Mouse (Mus musculus): Measurements from ENCODE around the gene Utrn. TPM values are rescaled to one million over a fixed set of nuclear protein-coding genes. Genes with fewer than 3 reads are reported as not detected.

Utrn gene
- polyA plus RNA-seq, 1 experiment from 2014 or later, result 66.8 TPM

GRCm38 (mm10) chr10:12423994-12424725 is 445.0 kb downstream of the Utrn start:
- ATAC-seq (ENCODE audit: insufficient number of reproducible peaks, low FRiP score), result no peak
- WGBS, result 84% methylated on average over 7 of the region's 7 CpGs

GRCm38 (mm10) chr10:12414967-12415366 is 454.2 kb downstream of the Utrn start:
- 83% methylated on average over 3 of the region's 3 CpGs for WGBS
- H3K27me3 ChIP-seq (replicated peaks), result no peaks in the 10 kb centered on the region
- no peaks in the 10 kb centered on the region for H3K9me3 ChIP-seq (replicated peaks)
- H3K4me3 ChIP-seq, result no peak overlapping the region
- peaks cover 3% of the 10 kb centered on the region; the same call in 1 of the 2 replicates for H3K4me1 ChIP-seq (replicated peaks)
- no peak overlapping the region for H3K27ac ChIP-seq (ENCODE audit: poor library complexity, severe bottlenecking)
- H3K36me3 ChIP-seq, result peaks cover 20% of the 10 kb centered on the region
- no peak overlapping the region for H3K4me2 ChIP-seq
- H3K9ac ChIP-seq, result no peak overlapping the region
- ATAC-seq (ENCODE audit: insufficient number of reproducible peaks, low FRiP score), result no peak

More at GRCm38 (mm10) chr10:12423994-12424725, 445.0 kb downstream of the Utrn start:
- no peaks in the 10 kb centered on the region; the same call in 1 of the 2 replicates for H3K36me3 ChIP-seq
- H3K4me2 ChIP-seq, result no peak overlapping the region
- H3K4me1 ChIP-seq (replicated peaks), result 0 out of 2 replicates have a peak, but pooled peaks cover 5% of the 10 kb centered on the region
- H3K4me3 ChIP-seq, result no peak overlapping the region
- H3K9ac ChIP-seq, result no peak overlapping the region
- no peak overlapping the region for H3K27ac ChIP-seq (ENCODE audit: poor library complexity, severe bottlenecking)
- H3K27me3 ChIP-seq (replicated peaks), result no peaks in the 10 kb centered on the region
- no peaks in the 10 kb centered on the region for H3K9me3 ChIP-seq (replicated peaks)

- Histone ChIP-seq H3K27ac (ENCODE audit: poor library complexity, severe bottlenecking) (no peak overlapping the region), H3K27me3 (replicated peaks) (no peaks in the 10 kb centered on the region), H3K9me3 (replicated peaks) (no peaks in the 10 kb centered on the region), H3K4me1 (replicated peaks) (no peaks in the 10 kb centered on the region; the same call in 1 of the 2 replicates), H3K4me2 (no peak overlapping the region), H3K4me3 (no peak overlapping the region), H3K36me3 (peaks cover 23% of the 10 kb centered on the region), H3K9ac (no peak overlapping the region)
- ATAC-seq (ENCODE audit: insufficient number of reproducible peaks, low FRiP score), result no peak
- WGBS, result 86% methylated on average over 12 of the region's 12 CpGs
Observed at GRCm38 (mm10) chr10:12406338-12407110, 462.6 kb downstream of the Utrn start.

- Histone ChIP-seq H3K27ac (ENCODE audit: poor library complexity, severe bottlenecking) (no peak overlapping the region), H3K4me1 (replicated peaks) (peaks cover 14% of the 10 kb centered on the region), H3K9me3 (replicated peaks) (no peaks in the 10 kb centered on the region), H3K4me3 (no peak overlapping the region), H3K36me3 (peaks cover 9% of the 10 kb centered on the region), H3K9ac (no peak overlapping the region), H3K27me3 (replicated peaks) (no peaks in the 10 kb centered on the region), H3K4me2 (no peak overlapping the region)
- ATAC-seq (ENCODE audit: insufficient number of reproducible peaks, low FRiP score), result no peak
- 40% methylated on average over 2 of the region's 2 CpGs for WGBS
Observed at GRCm38 (mm10) chr10:12399450-12399849, 469.7 kb downstream of the Utrn start.

GRCm38 (mm10) chr10:12380139-12380538 is 489.0 kb downstream of the Utrn start:
- H3K9ac ChIP-seq, result no peak overlapping the region
- H3K9me3 ChIP-seq (replicated peaks), result no peaks in the 10 kb centered on the region
- no peak for ATAC-seq (ENCODE audit: insufficient number of reproducible peaks, low FRiP score)
- H3K4me3 ChIP-seq, result no peak overlapping the region
- H3K27ac ChIP-seq (ENCODE audit: poor library complexity, severe bottlenecking), result no peak overlapping the region
- no peaks in the 10 kb centered on the region for H3K36me3 ChIP-seq
- no peak overlapping the region for H3K4me2 ChIP-seq
- whole genome bisulfite sequencing, result 91% methylated on average over 1 of the region's 1 CpGs
- no peaks in the 10 kb centered on the region for H3K4me1 ChIP-seq (replicated peaks)
- H3K27me3 ChIP-seq (replicated peaks), result no peaks in the 10 kb centered on the region

GRCm38 (mm10) chr10:12379123-12379522 is 490.0 kb downstream of the Utrn start:
- Histone ChIP-seq H3K4me1 (replicated peaks) (no peaks in the 10 kb centered on the region), H3K36me3 (no peaks in the 10 kb centered on the region), H3K4me3 (no peak overlapping the region), H3K27ac (ENCODE audit: poor library complexity, severe bottlenecking) (no peak overlapping the region), H3K9me3 (replicated peaks) (no peaks in the 10 kb centered on the region), H3K9ac (no peak overlapping the region), H3K27me3 (replicated peaks) (no peaks in the 10 kb centered on the region), H3K4me2 (no peak overlapping the region)
- ATAC-seq (ENCODE audit: insufficient number of reproducible peaks, low FRiP score), result no peak
- 62% methylated on average over 1 of the region's 1 CpGs for WGBS

GRCm38 (mm10) chr10:12377727-12378126 is 491.4 kb downstream of the Utrn start:
- H3K4me1 ChIP-seq (replicated peaks), result no peaks in the 10 kb centered on the region

GRCm38 (mm10) chr10:12376015-12376414 is 493.1 kb downstream of the Utrn start:
- no peak for ATAC-seq (ENCODE audit: insufficient number of reproducible peaks, low FRiP score)
- Histone ChIP-seq H3K9ac (no peak overlapping the region), H3K4me2 (no peak overlapping the region), H3K4me1 (replicated peaks) (no peaks in the 10 kb centered on the region), H3K4me3 (no peak overlapping the region), H3K27me3 (replicated peaks) (no peaks in the 10 kb centered on the region), H3K36me3 (no peaks in the 10 kb centered on the region), H3K27ac (ENCODE audit: poor library complexity, severe bottlenecking) (no peak overlapping the region), H3K9me3 (replicated peaks) (no peaks in the 10 kb centered on the region)
- 59% methylated on average over 2 of the region's 2 CpGs for WGBS

More at GRCm38 (mm10) chr10:12377727-12378126, 491.4 kb downstream of the Utrn start:
- 68% methylated on average over 3 of the region's 3 CpGs for WGBS
- no peak for ATAC-seq (ENCODE audit: insufficient number of reproducible peaks, low FRiP score)
- Histone ChIP-seq H3K27me3 (replicated peaks) (no peaks in the 10 kb centered on the region), H3K9ac (no peak overlapping the region), H3K4me3 (no peak overlapping the region), H3K4me2 (no peak overlapping the region), H3K9me3 (replicated peaks) (no peaks in the 10 kb centered on the region), H3K27ac (ENCODE audit: poor library complexity, severe bottlenecking) (no peak overlapping the region), H3K36me3 (no peaks in the 10 kb centered on the region)

GRCm38 (mm10) chr10:12374741-12375140 is 494.4 kb downstream of the Utrn start:
- 85% methylated on average over 1 of the region's 1 CpGs for WGBS
- H3K4me1 ChIP-seq (replicated peaks), result no peaks in the 10 kb centered on the region
- no peaks in the 10 kb centered on the region for H3K9me3 ChIP-seq (replicated peaks)
- H3K36me3 ChIP-seq, result no peaks in the 10 kb centered on the region
- H3K9ac ChIP-seq, result no peak overlapping the region
- H3K27me3 ChIP-seq (replicated peaks), result no peaks in the 10 kb centered on the region
- H3K4me3 ChIP-seq, result no peak overlapping the region
- H3K27ac ChIP-seq (ENCODE audit: poor library complexity, severe bottlenecking), result no peak overlapping the region
- no peak for ATAC-seq (ENCODE audit: insufficient number of reproducible peaks, low FRiP score)
- no peak overlapping the region for H3K4me2 ChIP-seq

GRCm38 (mm10) chr10:12354556-12354955 is 514.6 kb downstream of the Utrn start:
- Histone ChIP-seq H3K36me3 (no peaks in the 10 kb centered on the region), H3K4me2 (no peak overlapping the region), H3K9ac (no peak overlapping the region), H3K27me3 (replicated peaks) (no peaks in the 10 kb centered on the region), H3K9me3 (replicated peaks) (no peaks in the 10 kb centered on the region), H3K4me3 (no peak overlapping the region), H3K27ac (ENCODE audit: poor library complexity, severe bottlenecking) (peak overlapping the region; percentile 73), H3K4me1 (replicated peaks) (0 out of 2 replicates have a peak, but pooled peaks cover 12% of the 10 kb centered on the region)
- 0 out of 2 replicates have a peak, but pooled peaks have one; percentile 66 for ATAC-seq (ENCODE audit: insufficient number of reproducible peaks, low FRiP score)
- 39% methylated on average over 4 of the region's 4 CpGs for WGBS

- WGBS, result 38% methylated on average over 5 of the region's 5 CpGs
- ATAC-seq (ENCODE audit: insufficient number of reproducible peaks, low FRiP score), result no peak
Observed at GRCm38 (mm10) chr10:12354106-12354505, 515.1 kb downstream of the Utrn start.

More at GRCm38 (mm10) chr10:12354106-12354505, 515.1 kb downstream of the Utrn start:
- Histone ChIP-seq H3K36me3 (no peaks in the 10 kb centered on the region), H3K4me2 (no peak overlapping the region), H3K4me3 (no peak overlapping the region), H3K27me3 (replicated peaks) (no peaks in the 10 kb centered on the region), H3K4me1 (replicated peaks) (0 out of 2 replicates have a peak, but pooled peaks cover 12% of the 10 kb centered on the region), H3K27ac (ENCODE audit: poor library complexity, severe bottlenecking) (peak overlapping the region; percentile 73), H3K9me3 (replicated peaks) (no peaks in the 10 kb centered on the region), H3K9ac (no peak overlapping the region)
